Mouse (Mus musculus): ENCODE measurements around the gene Tspan32.

The Tspan32 gene

DNA sequence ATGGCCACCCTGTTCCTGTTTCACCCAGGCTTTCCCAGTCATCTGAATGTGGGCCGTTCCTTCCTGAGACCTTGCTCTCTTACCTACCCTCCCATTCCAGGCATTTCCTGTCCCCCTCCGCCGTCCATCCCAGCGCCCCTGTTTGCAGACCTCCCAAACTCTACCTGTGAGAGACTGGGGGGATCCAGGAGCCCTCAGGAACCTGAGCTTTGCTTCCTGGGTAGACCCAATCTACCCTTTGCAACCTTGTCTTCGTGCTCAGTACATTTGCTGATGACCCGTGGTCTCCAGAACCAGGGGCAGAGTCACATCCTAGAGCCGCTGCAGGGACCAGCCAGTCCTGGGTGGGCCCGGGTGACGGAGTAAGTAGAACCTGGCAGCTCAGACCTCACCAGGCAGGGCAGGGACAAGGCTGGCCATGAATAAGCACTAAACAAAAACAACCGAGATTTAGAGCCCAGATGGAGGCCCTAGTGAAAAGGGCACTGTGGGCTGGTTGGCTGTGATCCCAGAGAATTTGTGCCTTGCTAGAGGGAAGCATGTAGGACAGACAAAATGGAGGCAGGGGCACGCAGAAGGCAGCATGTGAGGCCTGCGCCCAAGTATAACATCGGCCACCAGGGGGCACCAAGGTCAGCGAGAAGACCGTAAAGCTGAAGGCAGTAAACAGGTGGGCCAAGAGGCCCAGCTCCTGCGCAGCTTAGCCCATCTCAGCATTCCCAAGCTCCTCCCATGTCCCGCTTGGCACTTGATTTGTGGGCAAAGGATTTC is 2.9 kb downstream of the Tspan32 start:
- peak; percentile 72 to 86 for DNase-seq (ENCODE audit: low read depth in 1 of 2, low spot score in 2 of 2)

- no peak for DNase-seq (ENCODE audit: low read depth in 1 of 2, low spot score in 2 of 2)
Measured at GRCm38 (mm10) chr7:143008370-143008926, 3.6 kb downstream of the Tspan32 start.

GRCm38 (mm10) chr7:143008996-143009665 is 4.3 kb downstream of the Tspan32 start:
- no peak for DNase-seq (ENCODE audit: low read depth in 1 of 2, low spot score in 2 of 2)

DNA sequence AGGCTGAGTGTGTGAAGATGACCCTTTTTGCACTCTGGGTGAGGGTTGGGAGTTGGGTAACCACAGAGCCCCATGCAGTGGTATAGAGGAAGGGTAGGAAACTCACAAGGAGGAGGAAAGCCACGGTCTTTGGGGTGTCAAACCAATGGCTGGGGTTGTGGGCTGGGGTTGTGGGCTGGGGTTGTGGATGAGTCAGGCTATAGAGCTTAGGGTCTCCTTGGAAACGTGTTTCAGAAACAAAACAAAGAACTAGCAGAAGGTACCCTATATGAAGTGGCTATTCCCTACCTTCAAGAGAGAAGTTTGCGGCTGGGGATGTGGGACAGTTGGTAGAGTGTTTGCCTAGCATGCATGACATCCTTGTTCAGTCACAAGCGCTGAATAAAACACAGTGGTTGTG is 5.2 kb downstream of the Tspan32 start:
- DNase-seq (ENCODE audit: low read depth in 1 of 2, low spot score in 2 of 2): no peak

GRCm38 (mm10) chr7:143011226-143011625 is 6.4 kb downstream of the Tspan32 start:
- no peak for DNase-seq (ENCODE audit: low read depth in 1 of 2, low spot score in 2 of 2)

DNA sequence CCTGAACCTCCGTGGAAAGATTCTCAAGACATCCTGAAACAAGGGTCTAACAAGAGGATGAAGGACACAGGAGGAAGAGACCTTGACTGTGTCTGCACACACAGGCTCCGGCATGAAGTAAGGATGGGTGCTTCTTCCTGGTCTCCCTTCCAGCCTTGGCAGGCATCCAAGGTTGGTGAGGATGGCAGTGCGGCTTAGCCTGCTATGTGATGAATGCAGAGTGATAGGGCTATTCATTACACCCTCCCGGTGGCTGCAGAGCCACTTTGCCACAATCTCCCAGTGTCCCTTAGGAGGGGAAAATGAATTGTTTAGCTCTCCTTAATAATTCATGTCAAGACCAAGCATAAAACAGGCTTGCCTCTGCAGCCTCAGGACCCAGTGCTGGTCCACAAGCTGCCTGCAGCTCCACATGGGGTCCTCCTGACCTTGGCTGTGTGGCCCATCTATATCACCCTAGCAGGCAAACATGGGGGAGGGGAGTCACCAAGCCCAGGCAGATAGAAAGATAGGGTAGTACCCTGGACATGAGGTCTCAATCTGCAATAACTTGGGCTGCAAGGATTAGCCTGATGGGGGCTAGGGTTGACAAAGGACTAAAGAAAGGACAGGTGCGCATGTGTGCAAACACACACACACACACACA is 7.5 kb downstream of the Tspan32 start:
- DNase-seq (ENCODE audit: low read depth in 1 of 2, low spot score in 2 of 2): no peak

GRCm38 (mm10) chr7:143013420-143014178 is 8.8 kb downstream of the Tspan32 start:
- no peak for DNase-seq (ENCODE audit: low read depth in 1 of 2, low spot score in 2 of 2)

GRCm38 (mm10) chr7:143014862-143015659 is 10.2 kb downstream of the Tspan32 start:
- DNase-seq (ENCODE audit: low read depth in 1 of 2, low spot score in 2 of 2): no peak

DNA sequence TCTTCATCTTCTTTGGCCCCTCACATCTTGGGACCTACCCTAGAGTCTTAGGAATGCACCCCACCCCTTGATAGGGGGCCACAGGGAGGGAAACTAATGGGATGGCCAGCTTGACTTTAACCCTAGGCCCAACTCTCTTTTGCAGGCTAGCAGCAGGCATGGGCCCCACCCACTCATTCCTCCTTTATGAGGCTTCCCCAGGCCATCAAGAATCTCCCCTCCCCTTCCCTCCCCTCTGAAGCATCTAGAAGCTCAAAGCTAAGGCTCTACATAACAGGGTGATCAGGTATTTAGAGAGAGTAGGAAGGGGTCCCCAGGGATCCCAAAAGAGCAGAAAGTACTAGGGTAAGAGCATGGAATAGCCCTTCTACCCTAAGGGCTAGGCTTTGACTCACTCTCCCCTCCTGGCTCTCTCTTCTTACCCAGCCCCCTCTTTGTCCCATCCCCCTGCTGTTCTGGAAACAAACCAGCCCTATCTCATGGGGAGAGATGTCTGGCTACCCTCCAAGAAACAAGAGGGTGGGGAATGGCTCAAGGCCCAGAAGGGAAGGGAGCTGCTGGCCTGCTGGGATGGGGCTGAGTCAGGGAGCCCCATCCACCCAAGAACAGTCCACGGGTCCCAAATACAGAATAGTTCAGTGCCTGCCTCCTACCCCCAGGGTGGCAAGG is 11.0 kb downstream of the Tspan32 start:
- DNase-seq (ENCODE audit: low read depth in 1 of 2, low spot score in 2 of 2): no peak

DNA sequence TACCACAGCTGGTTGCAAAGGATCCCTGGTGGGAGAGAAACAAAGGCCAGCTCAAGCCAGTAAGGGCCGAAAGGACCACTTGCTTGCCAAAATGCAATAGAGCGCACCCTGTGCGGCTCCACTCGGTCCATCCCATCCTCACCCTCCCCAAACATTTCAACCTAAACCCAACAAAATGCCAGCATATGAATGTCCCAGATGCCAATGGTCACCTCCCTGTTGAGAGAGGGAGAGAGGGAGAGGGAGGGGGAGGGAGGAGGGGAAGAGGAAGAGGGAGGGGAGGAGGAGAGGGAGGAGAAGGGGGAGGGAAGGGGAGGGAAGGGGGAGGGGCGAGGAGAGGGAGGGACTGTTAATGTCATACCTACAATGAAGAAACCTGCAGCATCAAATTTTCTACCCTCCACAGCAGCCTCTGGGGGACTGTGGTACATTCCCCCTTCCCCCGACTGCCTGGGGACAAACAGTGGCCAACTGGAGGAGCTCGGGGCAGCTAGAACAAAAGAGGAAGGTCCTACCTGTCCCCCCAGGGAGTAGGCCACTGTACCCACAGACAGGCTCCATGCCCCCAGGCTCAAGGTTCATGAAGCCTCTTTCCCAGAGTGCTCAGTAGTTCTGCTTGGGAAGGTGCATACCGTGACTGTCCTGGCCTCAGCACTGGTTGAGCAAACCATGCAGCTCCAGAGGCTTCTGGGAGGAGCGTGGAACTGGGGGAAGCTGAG is 11.7 kb downstream of the Tspan32 start:
- no peak for DNase-seq (ENCODE audit: low read depth in 1 of 2, low spot score in 2 of 2)

DNA sequence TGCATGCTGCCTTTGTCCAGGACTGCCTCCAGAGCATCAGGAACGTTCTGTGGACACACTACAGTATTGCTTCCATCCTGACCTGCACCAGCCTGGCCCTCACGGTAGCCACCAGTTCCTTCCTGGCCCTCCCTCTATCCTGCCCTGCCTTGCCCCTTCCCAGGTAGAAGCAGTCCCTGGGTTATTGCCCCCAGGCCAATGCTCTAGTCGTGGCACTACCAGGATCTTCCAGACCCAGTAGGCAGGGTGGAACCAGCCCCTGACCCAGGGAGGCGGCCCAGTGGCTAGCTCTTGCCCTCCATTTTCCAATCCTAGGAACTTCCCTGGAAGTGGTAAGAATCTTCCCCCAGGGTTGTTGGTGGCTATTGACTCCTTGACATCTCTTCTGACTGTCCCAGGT is 12.3 kb downstream of the Tspan32 start:
- no peak for DNase-seq (ENCODE audit: low read depth in 1 of 2, low spot score in 2 of 2)

GRCm38 (mm10) chr7:143020040-143020439 is 15.2 kb downstream of the Tspan32 start:
- no peak for DNase-seq (ENCODE audit: low read depth in 1 of 2, low spot score in 2 of 2)

DNA sequence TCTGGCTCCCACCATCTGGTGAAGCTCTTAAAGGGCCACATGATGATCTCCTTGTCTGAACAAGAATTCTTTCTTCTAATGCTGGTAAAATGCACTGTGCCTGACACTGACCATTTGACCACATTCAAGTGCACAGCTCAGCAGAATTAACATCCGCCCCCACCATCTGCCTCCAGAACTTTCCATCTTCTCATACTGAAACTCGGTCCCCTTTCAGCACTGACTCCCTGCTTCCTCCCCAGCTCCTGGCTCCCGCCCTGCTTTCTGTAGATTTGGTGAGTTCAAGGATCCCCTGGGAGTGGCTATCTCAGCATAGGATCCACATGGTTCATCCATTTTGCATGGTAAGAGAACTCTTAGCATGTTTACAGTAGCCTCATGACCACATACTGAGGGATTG is 15.9 kb downstream of the Tspan32 start:
- DNase-seq (ENCODE audit: low read depth in 1 of 2, low spot score in 2 of 2): no peak

DNA sequence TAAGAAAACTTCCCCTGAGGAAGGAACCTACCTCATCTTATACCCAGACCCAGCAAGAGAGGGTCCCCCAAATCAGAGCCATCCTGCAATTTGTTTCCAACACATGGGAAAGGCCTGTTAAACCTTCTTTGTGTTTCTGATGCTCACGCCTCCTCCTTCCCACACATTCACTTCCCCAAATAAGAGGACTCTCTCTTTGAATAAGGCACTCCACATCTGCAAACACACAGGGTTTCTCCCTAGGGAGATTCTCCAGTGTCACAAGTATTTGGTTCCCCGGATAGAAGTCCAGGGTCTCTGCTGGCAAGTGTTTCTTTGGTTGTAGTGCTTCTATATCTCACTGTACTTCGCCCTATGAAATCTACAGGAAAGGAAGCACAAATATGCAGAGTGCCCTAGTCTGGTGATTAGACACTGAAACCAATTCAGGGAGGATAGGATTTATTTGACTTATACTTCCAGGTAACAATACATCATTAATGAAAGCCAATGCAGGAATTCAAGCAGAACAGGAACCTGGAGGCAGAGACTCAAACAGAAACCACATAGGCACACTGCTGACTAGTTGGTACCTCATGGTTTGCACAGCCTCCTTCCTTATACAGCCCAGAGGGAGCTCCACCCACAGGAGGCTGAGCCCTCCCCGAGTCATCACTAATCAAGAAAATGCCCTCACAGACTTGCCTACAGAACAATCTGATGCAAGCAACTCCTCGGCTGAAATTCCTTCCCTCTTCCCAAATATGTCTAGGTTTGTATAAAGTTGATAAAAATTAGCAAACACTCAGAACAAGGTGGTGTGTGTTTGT is 16.7 kb downstream of the Tspan32 start:
- no peak for DNase-seq (ENCODE audit: low read depth in 1 of 2, low spot score in 2 of 2)

DNA sequence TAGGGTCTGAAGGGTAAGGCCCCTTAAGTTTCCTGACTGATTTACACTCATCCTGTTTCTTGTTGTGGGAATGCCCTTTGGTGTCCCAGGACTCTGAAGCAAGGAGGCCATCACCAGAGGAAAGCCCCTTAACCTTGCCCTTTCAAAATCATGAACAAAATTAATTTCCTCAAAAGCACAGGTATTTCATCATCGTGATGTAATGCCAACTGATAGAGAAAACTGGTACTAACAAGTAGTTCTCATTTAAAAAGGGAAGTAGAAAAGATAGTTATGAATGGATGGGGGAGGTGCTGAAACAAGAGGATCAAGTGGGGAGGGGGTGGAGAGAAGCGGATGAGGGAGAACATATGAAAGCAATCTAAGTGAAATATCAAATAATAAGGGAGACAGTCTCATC is 18.7 kb downstream of the Tspan32 start:
- DNase-seq (ENCODE audit: low read depth in 1 of 2, low spot score in 2 of 2): no peak

- no peak for DNase-seq (ENCODE audit: low read depth in 1 of 2, low spot score in 2 of 2)
Measured at GRCm38 (mm10) chr7:143024293-143024692, 19.4 kb downstream of the Tspan32 start.

DNA sequence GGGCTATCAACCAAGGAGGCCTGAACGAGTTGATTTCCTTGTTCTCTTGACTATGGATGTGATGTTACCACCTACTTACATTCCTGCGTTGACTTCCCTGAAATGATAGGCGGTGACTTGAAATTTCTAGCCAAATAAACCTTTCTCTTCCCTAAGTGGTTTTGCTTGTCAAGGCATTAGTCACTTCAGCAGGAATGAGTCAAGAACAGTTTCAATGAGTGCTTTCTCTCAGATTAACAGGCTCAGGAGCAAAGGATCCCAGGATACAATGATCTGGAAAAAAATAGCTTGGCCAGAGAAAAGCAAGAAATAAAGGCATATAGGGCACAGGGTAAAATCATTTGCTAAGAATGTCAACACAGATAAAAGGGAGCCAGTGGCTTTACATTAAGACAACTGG is 20.6 kb downstream of the Tspan32 start:
- DNase-seq (ENCODE audit: low read depth in 1 of 2, low spot score in 2 of 2): no peak

GRCm38 (mm10) chr7:143027196-143027595 is 22.4 kb downstream of the Tspan32 start:
- no peak for DNase-seq (ENCODE audit: low read depth in 1 of 2, low spot score in 2 of 2)
